Mouse (Mus musculus) heart, adult 10 weeks (tissue): ENCODE data around the gene Relt. TPM values are rescaled to one million over a fixed set of nuclear protein-coding genes. Genes with fewer than 3 reads are reported as not detected.

Experiments
- polyA plus RNA-seq: library from polyadenylated mRNA; stranded (reverse); fragments of 350-450 nt; fragmentation: Illumina TruSeq; extraction: RNeasy Lipid Tissue Mini Kit (QIAGEN cat#74804); gene quantifications from one replicate; pipeline ENCODE4 v1.2.3, GENCODE M21; 2014; ENCODE audit warnings: low read depth, low replicate concordance

Gene Relt
- polyA plus RNA-seq: 3.9 TPM

GRCm38 (mm10) chr7:100862828-100863638 lies at the start of gene Relt:
Gene Relt, minus strand, starts transcription at chr7:100863446.

Other genes starting within 250 kb of the Relt start
- gene Plekhb1, start 201.0 kb downstream of the Relt start, polyA plus RNA-seq: 3.3 TPM
- 19.2 TPM for gene Fam168a, start 156.8 kb downstream of the Relt start, polyA plus RNA-seq
- 26.7 TPM for gene Arhgef17, start 68.7 kb upstream of the Relt start, polyA plus RNA-seq
- gene P2ry6, start 111.2 kb upstream of the Relt start, polyA plus RNA-seq: 3.1 TPM
- gene P2ry2, start 149.4 kb upstream of the Relt start, polyA plus RNA-seq: 24.6 TPM
- 12.8 TPM for gene Fchsd2, start 229.4 kb upstream of the Relt start, polyA plus RNA-seq